ENCODE assay signal across 21 mouse cellular contexts in genomic region chr2:24560201-24560600, GRCm38 (mm10).
DNase-seq lines count a peak whose midpoint lies in the region; ATAC-seq and TF ChIP-seq lines count a peak whose summit lies in the region.
"Had no signal": no experiment of that assay in that cellular context is flagged by ENCODE, and none has a peak within 500 bp of the region (broad histone marks: within the 10 kb centered on the region; RNA-seq: fewer than 3 reads in every experiment).

No protein-coding gene starts in this region.

- H3K4me1 ChIP-seq in kidney, embryonic 16.5 days (ENCODE audit: insufficient read depth, low read length): peaks cover 11% of the 10 kb centered on the region; the same call in 1 of the 2 replicates
- 0 out of 2 replicates have a peak, but pooled peaks cover 3% of the 10 kb centered on the region for H3K4me1 ChIP-seq in kidney, adult 2 months (ENCODE audit: control insufficient read depth, insufficient read depth, low read length)
- no peaks in the 10 kb centered on the region for H3K4me1 ChIP-seq in lung, embryonic 16.5 days (replicated peaks; ENCODE audit: control insufficient read depth, insufficient read depth, low read length)
- H3K4me1 ChIP-seq: embryonic facial prominence, embryonic 13.5 days; embryonic facial prominence, embryonic 15.5 days; forebrain, embryonic 10.5 days; forebrain, embryonic 12.5 days had no signal

- H3K27ac ChIP-seq in kidney, embryonic 16.5 days (ENCODE audit: low read length): no peak overlapping the region
- H3K27ac ChIP-seq in kidney, adult 2 months (ENCODE audit: insufficient read depth, low read depth, low read length): no peak overlapping the region
- H3K27ac ChIP-seq in lung, embryonic 16.5 days (ENCODE audit: low read length): peak overlapping the region; percentile 64
- H3K27ac ChIP-seq: embryonic facial prominence, embryonic 13.5 days; embryonic facial prominence, embryonic 15.5 days; forebrain, embryonic 10.5 days; forebrain, embryonic 12.5 days had no signal

- H3K36me3 ChIP-seq in kidney, embryonic 16.5 days (ENCODE audit: insufficient read depth, low read length): no peaks in the 10 kb centered on the region
- no peaks in the 10 kb centered on the region for H3K36me3 ChIP-seq in kidney, adult 2 months (ENCODE audit: control insufficient read depth, insufficient read depth, low read length)
- no peaks in the 10 kb centered on the region for H3K36me3 ChIP-seq in lung, embryonic 16.5 days (ENCODE audit: control insufficient read depth, insufficient read depth, low read length)
- H3K36me3 ChIP-seq: embryonic facial prominence, embryonic 13.5 days; embryonic facial prominence, embryonic 15.5 days; forebrain, embryonic 10.5 days; forebrain, embryonic 12.5 days had no signal

- no peak for TF ChIP-seq POLR2A in kidney, adult 2 months (IDR thresholded peaks at IDR 0.05; ENCODE audit: low read depth, low read length)

- H3K4me3 ChIP-seq in kidney, embryonic 16.5 days (ENCODE audit: low read length): no peak overlapping the region
- no peak overlapping the region for H3K4me3 ChIP-seq in kidney, adult 2 months (ENCODE audit: insufficient read depth, low read depth, low read length)
- H3K4me3 ChIP-seq in lung, embryonic 16.5 days (ENCODE audit: low read length): no peak overlapping the region
- H3K4me3 ChIP-seq: embryonic facial prominence, embryonic 13.5 days; embryonic facial prominence, embryonic 15.5 days; erythroblast, embryonic 14.5 days; forebrain, embryonic 10.5 days; forebrain, embryonic 12.5 days had no signal

- no peaks in the 10 kb centered on the region for H3K9me3 ChIP-seq in kidney, embryonic 16.5 days (ENCODE audit: low read length)
- no peaks in the 10 kb centered on the region for H3K9me3 ChIP-seq in lung, embryonic 16.5 days (ENCODE audit: control insufficient read depth, low read length)
- H3K9me3 ChIP-seq: embryonic facial prominence, embryonic 13.5 days; embryonic facial prominence, embryonic 15.5 days; forebrain, embryonic 10.5 days; forebrain, embryonic 12.5 days had no signal

- 0 out of 2 replicates have a peak, but pooled peaks have one; percentile 13 for ATAC-seq in kidney, embryonic 16.5 days (ENCODE audit: low FRiP score, low TSS enrichment)
- peak; percentile 66; the same call in 1 of the 2 replicates for ATAC-seq in lung, embryonic 16.5 days (ENCODE audit: low read depth)
- ATAC-seq: forebrain, embryonic 14.5 days; forebrain, embryonic 16.5 days had no signal

- H3K9ac ChIP-seq in kidney, embryonic 16.5 days (replicated peaks; ENCODE audit: low read length): no peak overlapping the region
- no peak overlapping the region for H3K9ac ChIP-seq in lung, embryonic 16.5 days (ENCODE audit: low read length)
- H3K9ac ChIP-seq: embryonic facial prominence, embryonic 13.5 days; embryonic facial prominence, embryonic 15.5 days; forebrain, embryonic 12.5 days had no signal

- DNase-seq in kidney, adult 2 months: no peak
- DNase-seq in lung, postnatal 10 days: no peak
- DNase-seq: adrenal gland, adult 2 months; adrenal gland, postnatal 10 days; adrenal gland, postnatal 25 days; cerebellum, adult 11 months; cerebellum, adult 18-20 months; cerebellum, adult 8-10 months; cerebellum, adult 9-11 months; cerebellum, postnatal 14 days; cerebellum, postnatal 36 days; embryo, embryonic 11 days had no signal

- no peaks in the 10 kb centered on the region for H3K27me3 ChIP-seq in kidney, embryonic 16.5 days (ENCODE audit: insufficient read depth, low read length)
- no peaks in the 10 kb centered on the region for H3K27me3 ChIP-seq in kidney, adult 2 months (replicated peaks; ENCODE audit: control insufficient read depth, insufficient read depth, low read length)
- no peaks in the 10 kb centered on the region for H3K27me3 ChIP-seq in lung, embryonic 16.5 days (ENCODE audit: control insufficient read depth, insufficient read depth, low read depth, low read length)
- H3K27me3 ChIP-seq: embryonic facial prominence, embryonic 13.5 days; embryonic facial prominence, embryonic 15.5 days; forebrain, embryonic 12.5 days had no signal

- H3K4me2 ChIP-seq in kidney, embryonic 16.5 days (replicated peaks; ENCODE audit: low read depth, low read length): no peak overlapping the region
- H3K4me2 ChIP-seq in lung, embryonic 16.5 days (ENCODE audit: low read depth, low read length): no peak overlapping the region
- H3K4me2 ChIP-seq: embryonic facial prominence, embryonic 13.5 days; embryonic facial prominence, embryonic 15.5 days; forebrain, embryonic 12.5 days had no signal

- 67% methylated on average over 5 of the region's 5 CpGs for WGBS in kidney, embryonic 16.5 days
- 80% methylated on average over 5 of the region's 5 CpGs for WGBS in kidney, adult 2 months
- 46% methylated on average over 5 of the region's 5 CpGs for WGBS in lung, embryonic 16.5 days

- TF ChIP-seq CTCF in kidney, adult 2 months (conservative IDR thresholded peaks at IDR 0.05; ENCODE audit: insufficient read depth, insufficient read length, low read depth, low read length): no peak
